Comparison of ENCODE assay signal across 11 mouse cellular contexts in the genomic region with DNA sequence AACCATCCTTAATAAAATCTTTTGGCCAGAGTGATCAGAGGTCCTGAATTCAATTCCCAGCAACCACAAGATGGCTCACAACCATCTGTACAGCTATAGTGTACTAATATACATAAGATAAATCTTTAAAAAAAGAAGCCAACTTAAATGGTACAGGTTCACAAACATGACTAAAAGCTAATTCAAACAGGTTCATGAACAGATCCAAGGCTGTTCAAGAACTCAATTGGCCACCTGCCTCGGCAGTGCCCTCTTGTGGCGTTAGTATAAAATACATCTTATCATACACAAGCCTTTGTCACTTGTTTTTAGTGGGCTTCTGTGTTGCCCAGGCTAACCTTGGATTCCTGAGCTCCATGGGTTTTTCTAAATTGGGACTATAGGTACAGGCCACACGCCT. TPM values are rescaled to one million over a fixed set of nuclear protein-coding genes. Genes with fewer than 3 reads are reported as not detected.
A peak's percentile ranks its signal among the peaks of the same experiment; 100 is the strongest.
DNase-seq lines count a peak whose midpoint lies in the region; ATAC-seq and TF ChIP-seq lines count a peak whose summit lies in the region.
"Had no signal": no experiment of that assay in that cellular context is flagged by ENCODE, and none has a peak within 500 bp of the region (broad histone marks: within the 10 kb centered on the region; RNA-seq: fewer than 3 reads in every experiment).

No protein-coding gene starts in this region.

- DNase-seq in heart, postnatal 0 days (ENCODE audit: low spot score), result peak; percentile 67
- no peak for DNase-seq in heart, adult 11 months
- DNase-seq in 3T3-L1 (ENCODE audit: low read depth, low spot score), result peak; percentile 90
- DNase-seq in MN1 (ENCODE audit: low spot score), result peak; percentile 85
- peak; percentile 32 to 72 for DNase-seq in cerebellum, postnatal 25 days
- DNase-seq in kidney, postnatal 14 days, result peak; percentile 66
- DNase-seq in naive thymus-derived CD4-positive, alpha-beta T cell, adult 2 months (ENCODE audit: low read depth), result peak; percentile 90
- peak; percentile 61 for DNase-seq in thymus, postnatal 25 days

- 18% methylated on average over 3 of the region's 3 CpGs for WGBS in heart, postnatal 0 days

- no peak overlapping the region for H3K4me3 ChIP-seq in heart, postnatal 0 days (ENCODE audit: low read depth, low read length)
- H3K4me3 ChIP-seq: embryonic facial prominence, embryonic 13.5 days had no signal

- no peaks in the 10 kb centered on the region for H3K9me3 ChIP-seq in heart, postnatal 0 days (replicated peaks; ENCODE audit: control insufficient read depth, low read length)
- H3K9me3 ChIP-seq: embryonic facial prominence, embryonic 13.5 days had no signal

- peak; percentile 76 for TF ChIP-seq CTCF in heart, postnatal 0 days (IDR thresholded peaks at IDR 0.05; ENCODE audit: low read depth)

- ATAC-seq in heart, postnatal 0 days (ENCODE audit: insufficient read depth, low read depth), result no peak

- H3K4me2 ChIP-seq in heart, postnatal 0 days (ENCODE audit: low read depth, low read length), result no peak overlapping the region
- H3K4me2 ChIP-seq: embryonic facial prominence, embryonic 13.5 days had no signal

- H3K9ac ChIP-seq in heart, postnatal 0 days (replicated peaks; ENCODE audit: low read depth, low read length), result no peak overlapping the region
- H3K9ac ChIP-seq: embryonic facial prominence, embryonic 13.5 days had no signal

- H3K27ac ChIP-seq in heart, postnatal 0 days (ENCODE audit: low read depth), result no peak overlapping the region
- H3K27ac ChIP-seq: embryonic facial prominence, embryonic 13.5 days had no signal

- peaks cover 5% of the 10 kb centered on the region; the same call in 1 of the 2 replicates for H3K4me1 ChIP-seq in heart, postnatal 0 days (ENCODE audit: control insufficient read depth, insufficient read depth)

- peaks cover 23% of the 10 kb centered on the region for H3K36me3 ChIP-seq in heart, postnatal 0 days (replicated peaks; ENCODE audit: control insufficient read depth, insufficient read depth, low read length)

- no peak for TF ChIP-seq EP300 in heart, postnatal 0 days (IDR thresholded peaks at IDR 0.05; ENCODE audit: low read depth)

- H3K27me3 ChIP-seq in heart, postnatal 0 days (ENCODE audit: control insufficient read depth, insufficient read depth, low read length), result no peaks in the 10 kb centered on the region
- H3K27me3 ChIP-seq: embryonic facial prominence, embryonic 13.5 days had no signal

RNA-seq across cellular contexts. Expression of gene Eif1, which starts 3.9 kb away (rescaled TPM):
- total RNA-seq in heart, postnatal 0 days (2014; rRNA removed; ENCODE audit: low replicate concordance), result 64.1 and 105 TPM in 2 replicates
- polyA plus RNA-seq in heart, postnatal 0 days (2015; fragmentation: Nextera tagmentation; extraction: Ambion mirVana), result 1,927 and 2,123 TPM in 2 replicates

RNA-seq across cellular contexts. Expression of gene Gast, which starts 10.6 kb away (rescaled TPM):
- total RNA-seq in heart, postnatal 0 days (2014; rRNA removed; ENCODE audit: low replicate concordance), result not detected in 2 replicates
- not detected in 2 replicates for polyA plus RNA-seq in heart, postnatal 0 days (2015; fragmentation: Nextera tagmentation; extraction: Ambion mirVana)
- total RNA-seq: left cerebral cortex, postnatal 10 days had no signal

RNA-seq across cellular contexts. Expression of gene Hap1, which starts 32.4 kb away (rescaled TPM):
- total RNA-seq in heart, postnatal 0 days (2014; rRNA removed; ENCODE audit: low replicate concordance), result 3.5 and 5.7 TPM in 2 replicates
- 2.0 TPM in 2 replicates for polyA plus RNA-seq in heart, postnatal 0 days (2015; fragmentation: Nextera tagmentation; extraction: Ambion mirVana)

RNA-seq across cellular contexts. Expression of gene Krt42, which starts 53.9 kb away (rescaled TPM):
- total RNA-seq in heart, postnatal 0 days (2014; rRNA removed; ENCODE audit: low replicate concordance), result not detected in 2 replicates
- not detected in 2 replicates for polyA plus RNA-seq in heart, postnatal 0 days (2015; fragmentation: Nextera tagmentation; extraction: Ambion mirVana)
- total RNA-seq: left cerebral cortex, postnatal 10 days had no signal
- polyA plus RNA-seq: stomach, embryonic 14.5 days had no signal
